Mouse (Mus musculus): ENCODE measurements at regions not wholly inside any gene's neighbourhood (a gene's known extent, or its start where the extent isn't known, plus 50 kb on each side); places are given as distances from the start of the nearest gene placed in this dataset.

- H3K4me1 ChIP-seq (ENCODE audit: control insufficient read depth, insufficient read depth, low read length): peaks cover 5% of the 10 kb centered on the region; the same call in 1 of the 2 replicates
- no peak for DNase-seq (ENCODE audit: low spot score)
- WGBS: 30% methylated on average over 2 of the region's 2 CpGs
- no peaks in the 10 kb centered on the region for H3K36me3 ChIP-seq (ENCODE audit: control insufficient read depth, insufficient read depth, low read length)
- H3K27me3 ChIP-seq (ENCODE audit: control insufficient read depth, insufficient read depth, low read length): no peaks in the 10 kb centered on the region
- H3K9me3 ChIP-seq (ENCODE audit: control insufficient read depth, low read length): no peaks in the 10 kb centered on the region
- H3K9ac ChIP-seq (ENCODE audit: low read length): no peak overlapping the region
- ATAC-seq (ENCODE audit: insufficient number of reproducible peaks, low FRiP score, low TSS enrichment, low read depth): no peak
- H3K27ac ChIP-seq (replicated peaks; ENCODE audit: low read depth, low read length): no peak overlapping the region
- H3K4me2 ChIP-seq (ENCODE audit: low read depth, severe bottlenecking): no peak overlapping the region
- H3K4me3 ChIP-seq (ENCODE audit: low read depth, low read length): no peak overlapping the region
These were observed 129.0 kb upstream of the Cox10 start for GRCm38 (mm10) chr11:64208306-64208705.

DNA sequence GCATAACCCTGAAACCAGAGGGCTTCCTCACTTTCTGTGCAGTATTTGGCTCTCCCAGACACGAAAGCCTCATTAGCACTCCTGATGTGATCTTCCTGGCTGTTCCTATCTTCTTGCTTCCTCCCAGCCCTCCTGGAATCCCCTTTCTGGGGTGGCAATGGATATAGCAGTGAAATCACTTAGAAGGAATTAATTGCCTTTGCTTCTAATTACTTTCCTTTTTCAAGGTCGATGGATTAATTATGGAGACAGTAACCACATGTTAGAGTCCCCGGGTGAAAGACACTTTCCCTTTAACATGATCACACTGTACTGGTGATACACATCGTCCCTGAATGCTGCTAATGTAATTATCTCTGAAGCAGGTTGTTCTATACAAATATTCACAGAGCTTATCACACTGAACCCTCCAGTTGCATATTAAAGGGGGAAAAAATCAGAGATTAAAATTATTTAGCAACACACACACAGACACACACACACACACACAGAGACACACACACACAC lies 128.1 kb upstream of the Cox10 start:
- no peaks in the 10 kb centered on the region for H3K27me3 ChIP-seq (ENCODE audit: control insufficient read depth, insufficient read depth, low read length)
- ATAC-seq (ENCODE audit: insufficient number of reproducible peaks, low FRiP score, low TSS enrichment, low read depth) (no peak), DNase-seq (ENCODE audit: low spot score) (no peak)
- H3K9me3 ChIP-seq (ENCODE audit: control insufficient read depth, low read length): no peaks in the 10 kb centered on the region
- no peak overlapping the region for H3K9ac ChIP-seq (ENCODE audit: low read length)
- H3K27ac ChIP-seq (replicated peaks; ENCODE audit: low read depth, low read length): no peak overlapping the region
- 56% methylated on average over 4 of the region's 4 CpGs for WGBS
- H3K4me3 ChIP-seq (ENCODE audit: low read depth, low read length): no peak overlapping the region
- peaks cover 5% of the 10 kb centered on the region; the same call in 1 of the 2 replicates for H3K4me1 ChIP-seq (ENCODE audit: control insufficient read depth, insufficient read depth, low read length)
- no peaks in the 10 kb centered on the region for H3K36me3 ChIP-seq (ENCODE audit: control insufficient read depth, insufficient read depth, low read length)
- H3K4me2 ChIP-seq (ENCODE audit: low read depth, severe bottlenecking): no peak overlapping the region

- WGBS: 87% methylated on average over 2 of the region's 2 CpGs
- H3K27me3 ChIP-seq (ENCODE audit: control insufficient read depth, insufficient read depth, low read length): no peaks in the 10 kb centered on the region
- H3K9me3 ChIP-seq (ENCODE audit: control insufficient read depth, low read length): no peaks in the 10 kb centered on the region
- DNase-seq (ENCODE audit: low spot score): no peak
- no peak overlapping the region for H3K4me3 ChIP-seq (ENCODE audit: low read depth, low read length)
- no peak for ATAC-seq (ENCODE audit: insufficient number of reproducible peaks, low FRiP score, low TSS enrichment, low read depth)
- H3K4me2 ChIP-seq (ENCODE audit: low read depth, severe bottlenecking): no peak overlapping the region
- H3K27ac ChIP-seq (replicated peaks; ENCODE audit: low read depth, low read length): no peak overlapping the region
- H3K9ac ChIP-seq (ENCODE audit: low read length): no peak overlapping the region
- no peaks in the 10 kb centered on the region for H3K36me3 ChIP-seq (ENCODE audit: control insufficient read depth, insufficient read depth, low read length)
- H3K4me1 ChIP-seq (ENCODE audit: control insufficient read depth, insufficient read depth, low read length): peaks cover 5% of the 10 kb centered on the region; the same call in 1 of the 2 replicates
These were observed 126.9 kb upstream of the Cox10 start for GRCm38 (mm10) chr11:64206155-64206554.

- DNase-seq (ENCODE audit: low spot score): no peak
These were observed 125.8 kb upstream of the Cox10 start for GRCm38 (mm10) chr11:64205069-64205468.

DNA sequence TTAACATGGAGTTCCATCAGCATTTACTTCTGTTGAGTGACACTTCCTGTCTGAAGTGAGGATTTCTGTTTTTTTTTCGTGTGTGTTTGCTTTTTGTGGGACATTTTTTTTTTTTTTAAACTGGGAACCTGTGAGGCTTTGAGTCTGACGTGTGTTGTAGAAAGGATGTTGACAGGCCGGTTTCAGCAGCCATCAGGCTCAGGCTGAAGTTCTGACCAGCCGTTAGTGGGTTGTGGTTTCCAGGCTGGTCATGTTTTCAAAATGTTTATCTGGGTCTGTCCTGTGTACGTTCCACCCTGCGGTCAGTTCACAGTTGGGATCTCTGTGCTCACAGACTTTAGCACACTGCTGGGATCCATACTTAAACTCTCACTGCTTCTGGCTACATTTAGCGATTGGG lies 125.0 kb upstream of the Cox10 start:
- no peak overlapping the region for H3K27ac ChIP-seq (replicated peaks; ENCODE audit: low read depth, low read length)
- no peak for DNase-seq (ENCODE audit: low spot score)
- WGBS: 68% methylated on average over 7 of the region's 7 CpGs
- H3K9me3 ChIP-seq (ENCODE audit: control insufficient read depth, low read length): no peaks in the 10 kb centered on the region
- no peak overlapping the region for H3K9ac ChIP-seq (ENCODE audit: low read length)
- no peak overlapping the region for H3K4me2 ChIP-seq (ENCODE audit: low read depth, severe bottlenecking)
- no peak overlapping the region for H3K4me3 ChIP-seq (ENCODE audit: low read depth, low read length)
- 0 out of 2 replicates have a peak, but pooled peaks cover 5% of the 10 kb centered on the region for H3K4me1 ChIP-seq (ENCODE audit: control insufficient read depth, insufficient read depth, low read length)
- no peaks in the 10 kb centered on the region for H3K36me3 ChIP-seq (ENCODE audit: control insufficient read depth, insufficient read depth, low read length)
- no peak for ATAC-seq (ENCODE audit: insufficient number of reproducible peaks, low FRiP score, low TSS enrichment, low read depth)
- no peaks in the 10 kb centered on the region for H3K27me3 ChIP-seq (ENCODE audit: control insufficient read depth, insufficient read depth, low read length)

More at GRCm38 (mm10) chr11:64205069-64205468, 125.8 kb upstream of the Cox10 start:
- Histone ChIP-seq H3K36me3 (ENCODE audit: control insufficient read depth, insufficient read depth, low read length) (no peaks in the 10 kb centered on the region), H3K4me1 (ENCODE audit: control insufficient read depth, insufficient read depth, low read length) (0 out of 2 replicates have a peak, but pooled peaks cover 5% of the 10 kb centered on the region), H3K4me2 (ENCODE audit: low read depth, severe bottlenecking) (no peak overlapping the region), H3K27me3 (ENCODE audit: control insufficient read depth, insufficient read depth, low read length) (no peaks in the 10 kb centered on the region), H3K27ac (replicated peaks; ENCODE audit: low read depth, low read length) (no peak overlapping the region), H3K9me3 (ENCODE audit: control insufficient read depth, low read length) (no peaks in the 10 kb centered on the region), H3K4me3 (ENCODE audit: low read depth, low read length) (no peak overlapping the region), H3K9ac (ENCODE audit: low read length) (no peak overlapping the region)
- WGBS: 90% methylated on average over 4 of the region's 4 CpGs
- no peak for ATAC-seq (ENCODE audit: insufficient number of reproducible peaks, low FRiP score, low TSS enrichment, low read depth)

DNA sequence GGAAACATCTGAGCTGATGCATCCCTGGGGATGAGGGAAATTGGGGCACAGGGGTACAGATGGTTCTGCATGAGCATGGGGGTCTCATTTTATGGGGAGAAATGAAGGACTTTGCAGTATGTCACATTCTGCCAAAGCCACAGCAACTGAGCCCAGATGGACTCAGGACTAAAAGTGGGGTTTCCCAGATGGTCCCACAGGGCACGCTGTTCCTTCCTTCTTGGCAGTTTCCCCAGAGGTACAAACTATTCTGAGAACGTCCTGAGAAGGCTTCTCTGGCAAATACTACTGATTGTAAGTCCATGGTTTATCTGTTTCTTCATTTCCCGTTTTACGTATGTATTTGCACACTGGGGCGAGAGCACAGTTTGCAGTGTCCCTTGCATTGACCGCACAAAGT lies 121.6 kb upstream of the Cox10 start:
- Histone ChIP-seq H3K9me3 (ENCODE audit: control insufficient read depth, low read length) (no peaks in the 10 kb centered on the region), H3K4me2 (ENCODE audit: low read depth, severe bottlenecking) (no peak overlapping the region), H3K4me3 (ENCODE audit: low read depth, low read length) (no peak overlapping the region), H3K4me1 (ENCODE audit: control insufficient read depth, insufficient read depth, low read length) (0 out of 2 replicates have a peak, but pooled peaks cover 2% of the 10 kb centered on the region), H3K9ac (ENCODE audit: low read length) (no peak overlapping the region), H3K27me3 (ENCODE audit: control insufficient read depth, insufficient read depth, low read length) (no peaks in the 10 kb centered on the region), H3K36me3 (ENCODE audit: control insufficient read depth, insufficient read depth, low read length) (no peaks in the 10 kb centered on the region), H3K27ac (replicated peaks; ENCODE audit: low read depth, low read length) (no peak overlapping the region)
- no peak for ATAC-seq (ENCODE audit: insufficient number of reproducible peaks, low FRiP score, low TSS enrichment, low read depth)
- 95% methylated on average over 6 of the region's 6 CpGs for WGBS
- DNase-seq (ENCODE audit: low spot score): no peak

GRCm38 (mm10) chr11:64195272-64195671 lies 116.0 kb upstream of the Cox10 start:
- Histone ChIP-seq H3K4me2 (ENCODE audit: low read depth, severe bottlenecking) (no peak overlapping the region), H3K4me3 (ENCODE audit: low read depth, low read length) (no peak overlapping the region), H3K4me1 (ENCODE audit: control insufficient read depth, insufficient read depth, low read length) (no peaks in the 10 kb centered on the region), H3K27ac (replicated peaks; ENCODE audit: low read depth, low read length) (no peak overlapping the region), H3K27me3 (ENCODE audit: control insufficient read depth, insufficient read depth, low read length) (no peaks in the 10 kb centered on the region), H3K9ac (ENCODE audit: low read length) (no peak overlapping the region), H3K36me3 (ENCODE audit: control insufficient read depth, insufficient read depth, low read length) (no peaks in the 10 kb centered on the region), H3K9me3 (ENCODE audit: control insufficient read depth, low read length) (no peaks in the 10 kb centered on the region)
- no peak for DNase-seq (ENCODE audit: low spot score)
- no peak for ATAC-seq (ENCODE audit: insufficient number of reproducible peaks, low FRiP score, low TSS enrichment, low read depth)
- 90% methylated on average over 3 of the region's 3 CpGs for WGBS

- Histone ChIP-seq H3K36me3 (ENCODE audit: control insufficient read depth, insufficient read depth, low read length) (no peaks in the 10 kb centered on the region), H3K9me3 (ENCODE audit: control insufficient read depth, low read length) (no peaks in the 10 kb centered on the region), H3K4me2 (ENCODE audit: low read depth, severe bottlenecking) (no peak overlapping the region), H3K27ac (replicated peaks; ENCODE audit: low read depth, low read length) (no peak overlapping the region), H3K9ac (ENCODE audit: low read length) (no peak overlapping the region), H3K27me3 (ENCODE audit: control insufficient read depth, insufficient read depth, low read length) (no peaks in the 10 kb centered on the region), H3K4me1 (ENCODE audit: control insufficient read depth, insufficient read depth, low read length) (0 out of 2 replicates have a peak, but pooled peaks cover 2% of the 10 kb centered on the region), H3K4me3 (ENCODE audit: low read depth, low read length) (no peak overlapping the region)
- WGBS: 74% methylated on average over 2 of the region's 2 CpGs
- no peak for DNase-seq (ENCODE audit: low spot score)
- no peak for ATAC-seq (ENCODE audit: insufficient number of reproducible peaks, low FRiP score, low TSS enrichment, low read depth)
These were observed 109.4 kb upstream of the Cox10 start for GRCm38 (mm10) chr11:64188701-64189100.

Data from limb, embryonic 11.5 days (tissue).